Mouse (Mus musculus) liver, adult 10 weeks (tissue): ENCODE measurements around the gene Igfl3. TPM values are rescaled to one million over a fixed set of nuclear protein-coding genes. Genes with fewer than 3 reads are reported as not detected.

Experiments used
- polyA plus RNA-seq: library from polyadenylated mRNA; stranded (reverse); fragments of 350-450 nt; fragmentation: Illumina TruSeq; extraction: RNeasy Lipid Tissue Mini Kit (QIAGEN cat#74804); gene quantifications from one replicate; pipeline ENCODE4 v1.2.3, GENCODE M21; 2014; ENCODE audit warnings: low read depth, low replicate concordance

Gene Igfl3
- polyA plus RNA-seq = not detected

GRCm38 (mm10) chr7:18176194-18176593, at the start of gene Igfl3:
TSS of gene Igfl3 (plus strand) at chr7:18176494.

Other genes with a start within 250 kb of the Igfl3 start
- gene Ceacam11, start 204.4 kb upstream of the Igfl3 start, polyA plus RNA-seq = not detected
- not detected for gene Ceacam13, start 166.6 kb upstream of the Igfl3 start, polyA plus RNA-seq
- gene Ceacam12, start 110.6 kb upstream of the Igfl3 start, polyA plus RNA-seq = not detected
- gene Mill1, start 68.9 kb downstream of the Igfl3 start, polyA plus RNA-seq = not detected
- not detected for gene Psg18, start 178.5 kb downstream of the Igfl3 start, polyA plus RNA-seq